Mouse (Mus musculus) stomach, embryonic 14.5 days (tissue): Measurements from ENCODE around the gene Retreg3. TPM values are rescaled to one million over a fixed set of nuclear protein-coding genes. Genes with fewer than 3 reads are reported as not detected.
A peak's percentile ranks its signal among the peaks of the same experiment; 100 is the strongest.

Source experiments
- ATAC-seq: fragments of 200-750 bp; cut with Nextera tagmentation; 2 replicates; pipeline ENCODE4 v1.8.0; 2017; ENCODE audit warnings: low read depth, moderate TSS enrichment; ENCODE audit not compliant: insufficient number of reproducible peaks, insufficient read depth, low FRiP score
- H3K27ac ChIP-seq: fragments of 300-500 bp; sonication (generic); 2 replicates; pipeline ENCODE4 v1.5.1; 2014; ENCODE audit warnings: mild to moderate bottlenecking, low read length, moderate library complexity, mixed read lengths
- H3K27me3 ChIP-seq: fragments of 300-500 bp; sonication (generic); 2 replicates; pipeline ENCODE4 v1.6.1; 2014; ENCODE audit warnings: low read length, control low read depth, mixed read lengths; ENCODE audit not compliant: control insufficient read depth, insufficient read depth
- H3K36me3 ChIP-seq: fragments of 300-500 bp; sonication (generic); 2 replicates; pipeline ENCODE4 v1.6.1; 2014; ENCODE audit warnings: mild to moderate bottlenecking, control low read depth, low read length, moderate library complexity, mixed read lengths; ENCODE audit not compliant: control insufficient read depth, insufficient read depth
- H3K4me1 ChIP-seq: fragments of 300-500 bp; sonication (generic); 2 replicates; pipeline ENCODE4 v1.6.1; 2014; ENCODE audit warnings: low read length, control low read depth, mixed read lengths; ENCODE audit not compliant: control insufficient read depth, insufficient read depth
- H3K4me2 ChIP-seq: fragments of 300-500 bp; sonication (generic); replicated peaks from 2 replicates; pipeline ENCODE4 v1.6.1; 2014; ENCODE audit warnings: low read depth, low read length, control low read depth
- H3K4me3 ChIP-seq: fragments of 300-500 bp; sonication (generic); 2 replicates; pipeline ENCODE4 v1.5.1; 2014; ENCODE audit warnings: low read depth, low read length, control low read depth
- H3K9ac ChIP-seq: fragments of 300-500 bp; sonication (generic); replicated peaks from 2 replicates; pipeline ENCODE4 v1.6.1; 2014; ENCODE audit warnings: low read depth, mild to moderate bottlenecking, control low read depth, low read length, moderate library complexity, mixed read lengths
- H3K9me3 ChIP-seq: fragments of 300-500 bp; sonication (generic); 2 replicates; pipeline ENCODE4 v1.6.1; 2016; ENCODE audit warnings: low read depth, low read length, control low read depth; ENCODE audit not compliant: control insufficient read depth
- WGBS: fragments of 180-500 bp; shearing (Covaris S2); extraction: QIAGEN DNeasy Blood & Tissue Kit; methylation state at CpG from one replicate; pipeline ENCODE4 v1.1.7; 2014; 5-methylcytosine and 5-hydroxymethylcytosine counted together
- polyA plus RNA-seq: library from polyadenylated mRNA; unstranded; fragments of >200 nt; fragmentation: Nextera tagmentation; extraction: Ambion mirVana; gene quantifications from 2 replicates; pipeline ENCODE4 v1.2.1, GENCODE M21; 2014

The Retreg3 gene
- polyA plus RNA-seq, 1 experiment from 2014 or later, result 8.0 TPM

DNA sequence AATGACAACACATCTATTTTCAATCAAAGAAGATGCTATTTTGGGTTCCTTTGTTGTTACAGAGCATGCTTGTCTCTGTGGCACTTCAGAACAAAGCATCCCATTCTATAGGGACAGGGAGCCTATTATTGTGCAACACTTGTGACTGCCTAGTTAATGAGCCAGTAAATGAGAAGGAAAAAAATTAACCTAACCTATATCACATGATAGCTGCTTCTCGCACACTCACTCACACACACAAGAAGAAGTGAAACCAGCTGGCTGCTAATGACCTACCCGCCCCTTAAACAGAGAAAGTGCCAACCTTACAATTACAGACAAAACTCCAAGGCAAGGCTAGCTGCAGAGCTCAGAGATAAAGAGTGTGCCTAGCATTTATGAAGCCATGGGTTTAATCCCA lies 4.1 kb downstream of the Retreg3 start:
- WGBS, result 77% methylated on average over 2 of the region's 2 CpGs
- Histone ChIP-seq H3K4me1 (peaks cover 15% of the 10 kb centered on the region), H3K9ac (no peak overlapping the region), H3K9me3 (no peaks in the 10 kb centered on the region), H3K36me3 (no peaks in the 10 kb centered on the region), H3K4me3 (no peak overlapping the region), H3K27me3 (no peaks in the 10 kb centered on the region), H3K27ac (no peak overlapping the region), H3K4me2 (no peak overlapping the region)
- no peak for ATAC-seq

DNA sequence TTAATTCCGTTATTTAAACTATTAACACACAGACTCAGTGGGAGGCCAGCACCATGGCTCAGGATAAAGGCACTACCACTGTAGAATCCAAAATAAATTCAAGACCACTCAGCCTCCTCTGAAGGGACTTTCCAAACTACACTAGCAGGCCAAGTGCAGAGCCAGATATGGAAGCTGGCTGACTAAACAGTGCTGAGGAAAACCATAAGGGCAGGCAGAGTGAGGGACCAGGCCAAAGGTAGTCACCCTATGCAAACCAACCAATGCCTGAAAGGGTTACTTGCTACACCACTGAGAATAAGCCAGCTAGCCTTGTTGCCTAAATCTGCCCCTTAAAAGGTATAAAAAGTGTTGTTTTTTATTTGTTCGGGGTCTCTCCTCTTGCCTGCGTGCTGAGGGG lies 7.5 kb downstream of the Retreg3 start:
- Histone ChIP-seq H3K4me1 (peaks cover 5% of the 10 kb centered on the region; the same call in 1 of the 2 replicates), H3K4me2 (no peak overlapping the region), H3K27me3 (no peaks in the 10 kb centered on the region), H3K27ac (no peak overlapping the region), H3K36me3 (peaks cover 5% of the 10 kb centered on the region; the same call in 1 of the 2 replicates), H3K4me3 (no peak overlapping the region), H3K9ac (no peak overlapping the region), H3K9me3 (no peaks in the 10 kb centered on the region)
- WGBS, result 94% methylated on average over 3 of the region's 3 CpGs
- no peak for ATAC-seq

DNA sequence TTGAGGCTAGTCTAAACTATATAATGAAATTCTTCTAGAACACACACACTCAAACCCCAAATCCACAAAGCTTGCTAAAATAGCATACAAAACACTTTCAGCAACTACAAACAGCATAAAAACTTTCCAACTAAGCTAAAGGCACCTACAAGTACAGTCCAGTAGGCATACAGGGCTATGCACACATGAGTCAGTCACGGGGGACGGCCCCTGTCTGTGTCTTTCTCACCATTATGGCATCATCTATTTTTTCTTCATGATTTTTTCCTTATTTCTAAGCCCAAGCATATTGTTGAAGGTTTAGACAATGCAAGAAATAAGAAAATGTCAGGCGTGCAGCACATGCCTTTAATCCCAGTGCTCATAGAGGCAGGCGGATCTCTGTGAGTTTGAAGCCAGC lies 8.5 kb downstream of the Retreg3 start:
- no peak overlapping the region for H3K4me2 ChIP-seq

DNA sequence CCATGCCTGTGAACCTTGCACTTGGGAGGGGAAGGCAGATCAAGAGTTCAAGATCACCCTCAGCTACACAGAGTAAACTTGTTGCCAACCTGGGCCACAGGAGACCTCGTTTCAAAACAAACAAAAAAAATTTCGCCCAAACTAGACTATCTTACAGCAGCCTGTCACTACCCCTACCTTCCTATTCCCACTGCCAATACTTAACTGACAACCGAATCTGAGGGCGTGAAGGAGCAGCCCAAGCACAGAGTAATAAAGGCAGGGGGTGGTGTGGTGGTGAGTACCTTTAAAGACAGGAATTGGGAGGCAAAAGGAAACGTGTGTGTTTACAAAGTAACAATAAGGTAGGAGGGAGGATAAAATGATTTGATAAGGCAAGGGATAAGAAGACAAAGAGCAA lies 9.0 kb downstream of the Retreg3 start:
- no peak overlapping the region for H3K4me3 ChIP-seq
- no peak for ATAC-seq
- no peaks in the 10 kb centered on the region for H3K27me3 ChIP-seq
- WGBS, result 43% methylated on average over 5 of the region's 5 CpGs
- H3K9me3 ChIP-seq, result no peaks in the 10 kb centered on the region
- H3K36me3 ChIP-seq, result peaks cover 5% of the 10 kb centered on the region; the same call in 1 of the 2 replicates
- H3K4me2 ChIP-seq, result no peak overlapping the region
- H3K4me1 ChIP-seq, result peaks cover 5% of the 10 kb centered on the region; the same call in 1 of the 2 replicates
- no peak overlapping the region for H3K27ac ChIP-seq
- H3K9ac ChIP-seq, result no peak overlapping the region

More for the DNA sequence above, 8.5 kb downstream of the Retreg3 start:
- Histone ChIP-seq H3K27me3 (no peaks in the 10 kb centered on the region), H3K4me1 (peaks cover 5% of the 10 kb centered on the region; the same call in 1 of the 2 replicates), H3K9ac (no peak overlapping the region), H3K9me3 (no peaks in the 10 kb centered on the region), H3K27ac (no peak overlapping the region), H3K4me3 (no peak overlapping the region), H3K36me3 (peaks cover 5% of the 10 kb centered on the region; the same call in 1 of the 2 replicates)
- ATAC-seq, result no peak
- 82% methylated on average over 4 of the region's 4 CpGs for WGBS

- H3K27me3 ChIP-seq, result no peaks in the 10 kb centered on the region
- WGBS, result 76% methylated on average over 4 of the region's 4 CpGs
These were observed 10.3 kb downstream of the Retreg3 start for GRCm38 (mm10) chr11:101109351-101109750.

DNA sequence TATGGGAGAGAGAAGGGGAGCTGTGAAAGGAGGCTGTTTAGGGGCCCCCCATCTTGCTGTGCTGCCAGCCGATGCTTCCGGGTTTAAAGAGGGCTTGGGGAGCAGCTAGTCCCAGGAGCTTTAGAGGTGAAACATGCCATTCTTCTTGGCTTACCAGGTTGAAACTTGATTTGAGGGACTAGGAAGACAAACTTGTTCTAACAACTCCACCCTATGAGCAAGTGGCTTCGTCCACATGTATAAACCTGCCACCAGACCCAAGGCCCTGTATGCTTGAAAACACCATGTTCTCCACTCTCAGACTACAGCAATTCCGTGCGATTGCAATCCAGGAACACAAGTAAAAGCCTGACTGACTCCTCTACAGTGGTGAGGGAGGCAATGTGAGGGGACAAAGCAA lies 16.7 kb downstream of the Retreg3 start:
- Histone ChIP-seq H3K9me3 (no peaks in the 10 kb centered on the region), H3K4me3 (no peak overlapping the region), H3K27me3 (no peaks in the 10 kb centered on the region), H3K4me2 (no peak overlapping the region), H3K27ac (peak overlapping the region; percentile 72; the same call in 1 of the 2 replicates), H3K4me1 (no peaks in the 10 kb centered on the region), H3K36me3 (peaks cover 53% of the 10 kb centered on the region), H3K9ac (no peak overlapping the region)
- ATAC-seq, result no peak
- WGBS, result 77% methylated on average over 5 of the region's 5 CpGs

More at GRCm38 (mm10) chr11:101109351-101109750, 10.3 kb downstream of the Retreg3 start:
- Histone ChIP-seq H3K9me3 (no peaks in the 10 kb centered on the region), H3K27ac (no peak overlapping the region), H3K36me3 (peaks cover 5% of the 10 kb centered on the region; the same call in 1 of the 2 replicates), H3K9ac (no peak overlapping the region), H3K4me1 (peaks cover 5% of the 10 kb centered on the region; the same call in 1 of the 2 replicates), H3K4me3 (no peak overlapping the region), H3K4me2 (no peak overlapping the region)
- no peak for ATAC-seq

- ATAC-seq, result no peak
- H3K9ac ChIP-seq, result no peak overlapping the region
- no peaks in the 10 kb centered on the region for H3K27me3 ChIP-seq
- peaks cover 6% of the 10 kb centered on the region; the same call in 1 of the 2 replicates for H3K4me1 ChIP-seq
- peaks cover 59% of the 10 kb centered on the region for H3K36me3 ChIP-seq
- 88% methylated on average over 8 of the region's 8 CpGs for WGBS
- no peaks in the 10 kb centered on the region for H3K9me3 ChIP-seq
- H3K4me2 ChIP-seq, result no peak overlapping the region
- H3K4me3 ChIP-seq, result no peak overlapping the region
- no peak overlapping the region for H3K27ac ChIP-seq
These were observed 21.5 kb downstream of the Retreg3 start for GRCm38 (mm10) chr11:101098231-101098630.

GRCm38 (mm10) chr11:101095314-101096024 lies 24.2 kb downstream of the Retreg3 start, which contains the start of gene Psmc3ip:
Gene Psmc3ip, minus strand, starts transcription at chr11:101095436.
- peak within 1 kb of the TSS; percentile 96 for H3K4me2 ChIP-seq
- peak within 1 kb of the TSS; percentile 75 for H3K9ac ChIP-seq
- H3K4me3 ChIP-seq, result peak within 1 kb of the TSS; percentile 68
- peaks cover 6% of the 10 kb centered on the region; the same call in 1 of the 2 replicates for H3K4me1 ChIP-seq
- H3K27ac ChIP-seq, result peak within 1 kb of the TSS; percentile 85; the same call in 1 of the 2 replicates
- WGBS, result 2% methylated on average over 43 of the region's 43 CpGs
- H3K36me3 ChIP-seq, result peaks cover 58% of the 10 kb centered on the region
- H3K27me3 ChIP-seq, result no peaks in the 10 kb centered on the region
- no peaks in the 10 kb centered on the region for H3K9me3 ChIP-seq
- ATAC-seq, result peak; percentile 94
